Mouse (Mus musculus): ENCODE measurements at regions not wholly inside any gene's neighbourhood (a gene's known extent, or its start where the extent isn't known, plus 50 kb on each side); places are given as distances from the start of the nearest gene placed in this dataset.

DNA sequence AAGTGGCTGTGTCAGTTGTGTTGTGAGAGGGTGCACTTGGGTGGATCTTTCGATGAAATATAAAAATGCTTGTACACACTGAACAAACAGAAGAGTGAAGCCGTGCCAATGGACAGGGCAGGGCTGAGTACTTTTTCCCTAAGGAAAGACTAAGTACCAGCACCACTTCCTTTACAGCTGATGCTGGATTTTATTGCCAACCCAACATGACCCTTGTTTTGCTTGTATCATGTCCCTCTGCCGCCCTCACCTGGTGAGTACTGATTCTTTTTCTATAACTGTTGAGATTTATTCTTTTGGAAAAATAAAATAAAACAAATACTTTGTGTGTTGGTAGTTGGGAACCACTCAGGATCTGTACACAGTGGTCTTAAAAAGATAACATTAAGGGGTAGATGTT, 878.4 kb upstream of the Cdh6 start:
- TF ChIP-seq CTCF (IDR thresholded peaks at IDR 0.05; ENCODE audit: low read depth) (peak; percentile 59), EP300 (optimal IDR thresholded peaks at IDR 0.05) (no peak)
